Mouse (Mus musculus) embryonic facial prominence, embryonic 12.5 days (tissue): ENCODE data around the gene Mbd5. TPM values are rescaled to one million over a fixed set of nuclear protein-coding genes. Genes with fewer than 3 reads are reported as not detected.
"Not testable (repeated sequence)": the region's sequence is repeated elsewhere in the genome, so short reads cannot be mapped to it uniquely, and the experiment has no call there.

Source experiments
- ATAC-seq: fragments of 200-750 bp; cut with Nextera tagmentation; 2 replicates; pipeline ENCODE4 v1.8.0; 2017; ENCODE audit not compliant: insufficient number of reproducible peaks, insufficient read depth, low FRiP score, low TSS enrichment
- H3K27ac ChIP-seq: fragments of 300-500 bp; sonication (generic); 2 replicates; pipeline ENCODE4 v1.5.1; 2016; ENCODE audit warnings: mild to moderate bottlenecking
- H3K27me3 ChIP-seq: fragments of 300-500 bp; sonication (generic); 2 replicates; pipeline ENCODE4 v1.6.1; 2016; ENCODE audit warnings: mild to moderate bottlenecking, moderate library complexity
- H3K36me3 ChIP-seq: fragments of 300-500 bp; sonication (generic); 2 replicates; pipeline ENCODE4 v1.6.1; 2016; ENCODE audit warnings: mild to moderate bottlenecking
- H3K4me1 ChIP-seq: fragments of 300-500 bp; sonication (generic); 2 replicates; pipeline ENCODE4 v1.6.1; 2016
- H3K4me2 ChIP-seq: fragments of 300-500 bp; sonication (generic); replicated peaks from 2 replicates; pipeline ENCODE4 v1.6.1; 2016; ENCODE audit warnings: mild to moderate bottlenecking, moderate library complexity
- H3K4me3 ChIP-seq: fragments of 300-500 bp; sonication (generic); 2 replicates; pipeline ENCODE4 v1.5.1; 2016; ENCODE audit warnings: mild to moderate bottlenecking
- H3K9ac ChIP-seq: fragments of 300-500 bp; sonication (generic); 2 replicates; pipeline ENCODE4 v1.6.1; 2016; ENCODE audit warnings: mild to moderate bottlenecking, moderate library complexity
- H3K9me3 ChIP-seq: fragments of 300-500 bp; sonication (generic); 2 replicates; pipeline ENCODE4 v1.6.1; 2016; ENCODE audit warnings: mild to moderate bottlenecking, moderate library complexity
- WGBS: fragments of 180-500 bp; shearing (Covaris S2); methylation state at CpG from one replicate; pipeline ENCODE4 v1.1.7; 2016; 5-methylcytosine and 5-hydroxymethylcytosine counted together
- polyA plus RNA-seq: library from polyadenylated mRNA; unstranded; fragments of >200 nt; fragmentation: Nextera tagmentation; extraction: Ambion mirVana; gene quantifications from 2 replicates; pipeline ENCODE4 v1.2.1, GENCODE M21; 2016

The Mbd5 gene
- polyA plus RNA-seq, 1 experiment from 2014 or later: 29.8 TPM

DNA sequence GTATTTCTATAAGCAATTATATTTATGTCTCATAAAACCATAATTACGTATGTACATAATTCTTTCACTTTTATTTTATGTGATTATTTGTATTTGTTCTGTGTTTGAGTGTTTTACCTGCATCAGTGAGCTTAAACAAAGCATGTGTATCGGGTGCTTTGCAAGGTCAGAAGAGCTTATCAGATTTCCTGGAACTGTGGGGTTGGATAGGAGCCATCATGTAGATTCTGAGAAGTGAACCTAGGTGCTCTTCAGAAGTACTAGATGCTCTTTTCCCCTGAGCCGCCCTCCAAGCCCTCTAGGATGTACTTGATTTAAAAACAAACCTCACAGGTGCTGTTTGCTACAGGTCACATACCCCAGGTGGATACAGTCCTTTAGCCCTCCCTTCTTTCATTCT, 227.7 kb downstream of the Mbd5 start:
- Histone ChIP-seq H3K36me3 (no peaks in the 10 kb centered on the region), H3K27me3 (no peaks in the 10 kb centered on the region), H3K4me2 (no peak overlapping the region), H3K9ac (no peak overlapping the region), H3K27ac (no peak overlapping the region), H3K4me3 (no peak overlapping the region), H3K9me3 (no peaks in the 10 kb centered on the region), H3K4me1 (no peaks in the 10 kb centered on the region)
- WGBS: 84% methylated on average over 3 of the region's 3 CpGs
- ATAC-seq: no peak

DNA sequence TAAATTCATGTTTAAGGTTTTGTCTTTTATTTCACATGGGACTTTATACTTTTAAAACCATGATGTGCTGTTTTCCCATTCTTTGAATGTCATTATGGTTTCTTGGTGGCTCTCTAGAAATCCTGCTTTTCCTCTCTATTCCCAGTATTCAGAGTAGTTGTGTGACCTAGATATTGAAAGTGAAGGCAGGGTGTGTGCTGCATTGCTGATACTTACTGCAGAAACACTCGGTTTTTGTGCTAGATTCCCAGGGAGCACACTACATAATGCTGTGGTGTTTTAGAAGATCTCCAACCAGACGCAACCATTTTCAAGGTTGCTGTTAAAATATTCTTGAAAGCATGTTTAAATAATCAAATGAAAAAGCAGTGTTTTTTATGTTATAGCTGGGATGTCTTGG, 241.7 kb downstream of the Mbd5 start:
- no peaks in the 10 kb centered on the region for H3K9me3 ChIP-seq
- no peaks in the 10 kb centered on the region for H3K36me3 ChIP-seq
- no peak overlapping the region for H3K4me2 ChIP-seq
- no peak overlapping the region for H3K27ac ChIP-seq
- no peaks in the 10 kb centered on the region for H3K27me3 ChIP-seq
- no peaks in the 10 kb centered on the region for H3K4me1 ChIP-seq
- H3K4me3 ChIP-seq: no peak overlapping the region
- no peak for ATAC-seq
- 81% methylated on average over 2 of the region's 2 CpGs for WGBS
- no peak overlapping the region for H3K9ac ChIP-seq

DNA sequence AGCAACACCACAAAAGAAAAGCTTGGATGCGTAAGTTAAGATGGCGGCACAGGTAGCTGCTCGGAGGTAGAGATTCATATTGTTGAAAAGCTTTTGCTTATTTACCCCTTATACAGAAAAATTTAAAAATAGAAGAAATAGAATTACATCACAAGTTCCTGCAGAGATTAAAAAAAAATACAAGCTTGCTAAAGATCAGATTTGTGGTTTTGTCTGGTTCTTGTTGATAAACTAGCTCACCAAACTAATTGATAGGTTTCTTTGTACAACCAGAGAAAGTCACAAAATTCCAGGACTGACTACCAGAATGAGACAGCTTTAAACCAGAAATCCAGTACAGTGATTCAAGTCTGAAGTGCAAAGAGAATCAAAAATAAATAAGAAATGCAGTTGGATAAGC, 242.4 kb downstream of the Mbd5 start:
- H3K27me3 ChIP-seq: no peaks in the 10 kb centered on the region
- H3K36me3 ChIP-seq: no peaks in the 10 kb centered on the region
- ATAC-seq: no peak
- no peaks in the 10 kb centered on the region for H3K4me1 ChIP-seq
- no peak overlapping the region for H3K27ac ChIP-seq
- no peak overlapping the region for H3K4me2 ChIP-seq
- 93% methylated on average over 3 of the region's 3 CpGs for WGBS
- no peak overlapping the region for H3K4me3 ChIP-seq
- no peak overlapping the region for H3K9ac ChIP-seq
- no peaks in the 10 kb centered on the region for H3K9me3 ChIP-seq

DNA sequence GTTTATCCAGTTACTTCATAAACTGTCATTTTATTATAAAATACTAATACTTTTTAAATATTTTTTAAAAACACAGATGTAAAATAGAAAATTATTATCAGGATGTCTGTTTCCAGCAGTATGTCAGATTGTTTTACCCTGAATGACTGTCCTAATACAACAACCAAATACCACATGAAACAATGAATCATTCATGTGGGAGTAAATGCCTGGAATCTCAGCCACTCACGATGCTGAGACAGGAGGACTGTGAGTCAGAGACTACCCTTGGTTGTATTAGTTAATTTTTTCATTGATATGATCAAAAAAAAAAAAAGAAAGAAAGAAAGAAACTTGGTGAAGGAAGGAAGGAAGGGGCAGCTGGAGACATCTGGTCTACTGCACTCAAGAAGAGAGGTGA, 254.8 kb downstream of the Mbd5 start:
- H3K9ac ChIP-seq: no peak overlapping the region
- H3K4me3 ChIP-seq: no peak overlapping the region
- no peaks in the 10 kb centered on the region for H3K36me3 ChIP-seq
- WGBS: 55% methylated on average over 1 of the region's 1 CpGs
- no peaks in the 10 kb centered on the region for H3K4me1 ChIP-seq
- no peak overlapping the region for H3K27ac ChIP-seq
- no peak for ATAC-seq
- H3K4me2 ChIP-seq: no peak overlapping the region
- H3K9me3 ChIP-seq: no peaks in the 10 kb centered on the region
- no peaks in the 10 kb centered on the region for H3K27me3 ChIP-seq

DNA sequence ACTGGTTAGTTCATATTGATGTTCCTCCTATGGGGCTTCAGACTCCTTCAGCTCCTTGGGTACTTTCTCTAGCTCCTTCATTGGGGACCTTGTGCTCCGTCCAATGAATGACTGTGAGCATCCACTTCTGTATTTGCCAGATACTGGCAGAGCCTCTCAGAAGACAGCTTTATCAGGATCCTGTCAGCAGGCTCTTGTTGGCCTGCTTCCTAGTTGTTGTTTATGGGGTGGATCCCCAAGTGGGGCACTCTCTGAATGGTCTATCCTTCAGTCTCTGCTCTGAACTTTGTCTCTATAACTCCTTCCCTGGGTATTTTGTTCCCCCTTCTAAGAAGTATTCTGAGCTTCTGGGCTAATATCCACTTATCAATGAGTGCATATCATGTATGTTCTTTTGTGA, 256.4 kb downstream of the Mbd5 start:
- not testable (repeated sequence) for H3K36me3 ChIP-seq, H3K4me3 ChIP-seq, H3K27ac ChIP-seq, H3K27me3 ChIP-seq, H3K9me3 ChIP-seq, ATAC-seq, H3K4me1 ChIP-seq, H3K9ac ChIP-seq, H3K4me2 ChIP-seq
- WGBS: 94% methylated on average over 1 of the region's 1 CpGs

DNA sequence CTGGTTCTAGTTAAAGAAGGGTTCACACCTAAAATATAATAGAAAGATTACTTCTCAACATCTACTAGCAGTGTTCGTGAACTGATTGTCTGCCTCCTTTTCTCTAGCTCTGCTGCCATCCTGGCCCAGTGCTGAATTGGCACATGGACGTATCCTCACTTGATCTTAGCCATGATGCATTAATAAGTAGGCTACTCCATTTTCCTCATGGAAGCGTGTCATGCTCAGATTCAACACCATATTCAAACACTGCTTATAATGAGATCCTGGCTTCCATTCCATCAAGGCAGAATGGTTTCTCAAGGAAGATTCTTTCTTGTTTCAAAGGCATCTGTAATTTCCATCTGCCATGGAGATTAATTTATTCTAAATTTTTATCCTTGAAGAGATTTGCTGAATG, 260.0 kb downstream of the Mbd5 start:
- Histone ChIP-seq H3K36me3 (no peaks in the 10 kb centered on the region), H3K4me2 (no peak overlapping the region), H3K27ac (no peak overlapping the region), H3K4me3 (no peak overlapping the region), H3K4me1 (no peaks in the 10 kb centered on the region), H3K9me3 (no peaks in the 10 kb centered on the region), H3K9ac (no peak overlapping the region), H3K27me3 (no peaks in the 10 kb centered on the region)
- WGBS: 87% methylated on average over 3 of the region's 3 CpGs
- ATAC-seq: no peak

DNA sequence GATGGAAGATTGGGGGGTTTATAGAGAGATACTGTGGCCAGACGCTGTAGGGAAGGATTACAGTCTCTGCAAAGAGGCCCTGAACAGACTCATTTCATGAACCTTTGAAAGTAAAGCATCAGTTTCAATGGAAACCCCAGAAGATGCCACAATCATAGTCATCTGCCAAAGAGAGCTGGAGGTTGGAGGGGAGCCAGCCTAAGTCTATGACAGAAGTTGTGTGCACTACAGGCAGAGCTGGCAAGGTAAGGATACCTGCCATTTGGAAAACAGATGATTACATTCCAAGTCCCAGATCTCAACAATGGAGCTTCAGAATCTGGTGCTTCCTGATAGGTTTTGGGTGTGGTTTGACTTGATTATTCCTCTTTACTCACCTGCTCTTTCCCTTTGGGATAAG, 261.1 kb downstream of the Mbd5 start:
- Histone ChIP-seq H3K4me2 (no peak overlapping the region), H3K36me3 (no peaks in the 10 kb centered on the region), H3K4me1 (no peaks in the 10 kb centered on the region), H3K27me3 (no peaks in the 10 kb centered on the region), H3K9ac (no peak overlapping the region), H3K4me3 (no peak overlapping the region), H3K9me3 (no peaks in the 10 kb centered on the region), H3K27ac (no peak overlapping the region)
- ATAC-seq: no peak
- 100% methylated on average over 1 of the region's 1 CpGs for WGBS

DNA sequence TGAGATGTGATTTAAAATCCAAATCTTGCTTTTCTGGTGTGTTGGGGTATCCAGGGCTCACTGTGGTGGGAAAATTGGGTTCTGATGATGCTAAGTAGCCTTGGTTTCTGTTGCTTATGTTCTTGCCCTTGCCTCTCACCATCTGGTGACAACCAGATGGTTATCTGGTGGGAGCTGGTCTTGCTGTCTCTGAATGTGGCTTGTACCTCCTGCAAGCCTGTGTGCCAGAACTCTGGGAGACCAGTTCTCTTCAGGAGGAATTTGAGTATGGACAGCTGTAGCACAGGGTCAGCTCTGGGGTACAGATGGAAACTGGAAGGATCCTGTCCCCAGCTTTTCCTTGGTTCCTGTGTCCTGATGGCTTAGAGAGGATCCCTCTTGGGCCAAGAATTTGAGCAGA, 280.4 kb downstream of the Mbd5 start:
- Histone ChIP-seq H3K9ac (no peak overlapping the region), H3K27ac (no peak overlapping the region), H3K27me3 (no peaks in the 10 kb centered on the region), H3K9me3 (no peaks in the 10 kb centered on the region), H3K36me3 (no peaks in the 10 kb centered on the region), H3K4me1 (no peaks in the 10 kb centered on the region), H3K4me3 (no peak overlapping the region), H3K4me2 (no peak overlapping the region)
- ATAC-seq: no peak

DNA sequence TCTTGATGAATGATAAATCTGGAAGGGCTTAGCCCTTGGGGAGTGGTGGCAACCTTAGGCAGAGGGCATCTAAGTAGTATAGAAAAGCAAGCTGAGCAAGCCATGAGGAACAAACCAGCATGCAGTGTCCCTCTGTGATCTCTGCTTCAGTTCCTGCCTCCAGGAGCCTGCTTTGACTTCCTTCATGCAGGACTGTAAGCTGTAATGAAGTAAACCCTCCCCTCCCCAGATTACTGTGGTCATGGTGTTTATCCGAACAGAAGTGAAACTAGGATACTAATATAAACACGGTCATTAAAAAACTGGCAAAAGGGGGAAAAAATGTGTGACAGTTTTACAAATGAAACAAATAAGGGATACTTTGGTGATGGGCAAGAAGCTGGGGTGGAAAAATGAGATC, 284.8 kb downstream of the Mbd5 start:
- no peak for ATAC-seq
- no peak overlapping the region for H3K4me2 ChIP-seq
- H3K27ac ChIP-seq: no peak overlapping the region
- H3K9me3 ChIP-seq: no peaks in the 10 kb centered on the region
- no peak overlapping the region for H3K4me3 ChIP-seq
- H3K9ac ChIP-seq: no peak overlapping the region
- no peaks in the 10 kb centered on the region for H3K4me1 ChIP-seq
- 73% methylated on average over 2 of the region's 2 CpGs for whole genome bisulfite sequencing
- H3K36me3 ChIP-seq: no peaks in the 10 kb centered on the region
- no peaks in the 10 kb centered on the region for H3K27me3 ChIP-seq

DNA sequence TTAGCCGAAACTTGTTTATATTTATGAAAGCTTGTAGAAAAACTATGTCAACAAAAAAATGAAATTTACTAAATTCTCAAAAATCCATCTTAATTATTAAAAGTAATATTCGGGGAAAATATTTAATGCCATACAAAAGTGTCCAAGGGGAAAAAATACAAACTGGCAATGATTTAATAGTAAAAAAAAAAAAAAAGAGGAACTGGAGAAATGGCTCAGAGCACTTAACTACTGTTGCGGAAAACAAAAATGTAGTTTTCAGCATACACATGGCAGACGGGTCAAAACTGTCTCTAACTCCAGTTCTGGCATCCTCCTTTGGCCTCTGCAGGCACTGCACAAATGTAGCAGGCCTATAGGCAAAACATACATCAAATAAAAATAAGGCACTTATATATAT, 292.4 kb downstream of the Mbd5 start:
- Histone ChIP-seq H3K4me1 (no peaks in the 10 kb centered on the region), H3K27ac (no peak overlapping the region)
- 86% methylated on average over 4 of the region's 4 CpGs for WGBS

DNA sequence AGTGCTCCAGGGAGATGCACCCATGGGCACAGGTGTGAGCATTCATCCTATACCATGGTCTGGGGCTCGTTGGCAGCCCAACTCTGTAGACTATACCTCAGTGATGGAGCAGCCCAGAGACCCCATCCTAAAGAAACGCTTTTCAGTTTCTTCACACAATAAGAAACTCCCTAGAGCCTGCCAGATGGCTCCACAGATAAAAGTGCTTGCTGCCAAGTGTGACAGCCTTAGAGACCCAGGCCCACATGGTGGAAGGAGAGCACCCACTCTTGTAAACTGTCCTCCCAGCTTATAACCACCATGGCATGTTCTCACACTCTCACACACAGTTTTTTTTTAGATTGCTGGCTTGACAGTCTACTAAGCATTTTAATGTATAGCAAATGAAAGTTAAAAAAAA, 314.8 kb downstream of the Mbd5 start:
- Histone ChIP-seq H3K36me3 (no peaks in the 10 kb centered on the region), H3K4me2 (no peak overlapping the region), H3K9ac (no peak overlapping the region), H3K4me1 (no peaks in the 10 kb centered on the region), H3K9me3 (no peaks in the 10 kb centered on the region), H3K27ac (no peak overlapping the region), H3K27me3 (no peaks in the 10 kb centered on the region), H3K4me3 (no peak overlapping the region)
- no peak for ATAC-seq
- WGBS: 67% methylated on average over 2 of the region's 2 CpGs

More for the DNA sequence above, 292.4 kb downstream of the Mbd5 start:
- no peaks in the 10 kb centered on the region for H3K9me3 ChIP-seq
- no peak overlapping the region for H3K4me3 ChIP-seq
- H3K9ac ChIP-seq: no peak overlapping the region
- ATAC-seq: no peak
- no peaks in the 10 kb centered on the region for H3K36me3 ChIP-seq
- H3K27me3 ChIP-seq: no peaks in the 10 kb centered on the region
- no peak overlapping the region for H3K4me2 ChIP-seq

DNA sequence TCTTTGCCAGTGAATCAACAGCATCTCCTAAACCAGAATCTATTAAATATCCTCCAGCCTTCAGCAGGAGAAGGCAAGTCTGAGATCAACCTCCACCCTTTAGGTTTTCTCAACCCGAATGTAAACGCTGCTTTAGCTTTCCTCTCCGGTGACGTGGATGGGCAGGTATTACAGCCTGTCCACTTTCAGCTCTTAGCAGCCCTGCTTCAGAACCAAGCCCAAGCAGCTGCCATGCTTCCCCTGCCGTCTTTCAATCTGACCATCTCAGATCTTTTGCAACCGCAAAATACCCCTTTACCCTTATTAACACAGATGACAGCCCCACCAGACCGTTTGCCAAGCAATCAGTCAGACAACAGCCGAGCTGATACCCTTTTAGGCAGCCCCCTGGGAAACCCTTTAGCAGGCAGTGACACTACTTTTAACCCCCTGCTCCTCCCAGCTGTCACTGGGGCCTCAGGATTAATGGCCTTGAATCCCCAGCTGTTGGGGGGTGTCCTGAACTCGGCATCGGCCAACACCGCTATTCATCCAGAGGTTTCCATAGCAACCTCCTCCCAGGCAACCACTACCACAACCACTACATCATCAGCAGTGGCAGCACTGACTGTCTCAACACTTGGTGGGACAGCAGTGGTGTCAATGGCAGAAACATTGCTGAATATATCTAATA, 323.1 kb downstream of the Mbd5 start:
- Histone ChIP-seq H3K4me2 (no peak overlapping the region), H3K9me3 (no peaks in the 10 kb centered on the region), H3K4me3 (no peak overlapping the region), H3K27me3 (no peaks in the 10 kb centered on the region), H3K36me3 (no peaks in the 10 kb centered on the region), H3K4me1 (no peaks in the 10 kb centered on the region), H3K27ac (no peak overlapping the region), H3K9ac (no peak overlapping the region)
- WGBS: 39% methylated on average over 11 of the region's 11 CpGs
- ATAC-seq: peak; percentile 52; the same call in 1 of the 2 replicates
